Mouse (Mus musculus) intestine, embryonic 14.5 days (tissue): Measurements from ENCODE around the gene Baiap2l2. TPM values are rescaled to one million over a fixed set of nuclear protein-coding genes. Genes with fewer than 3 reads are reported as not detected.

ENCODE experiments used
- ATAC-seq: fragments of 200-750 bp; cut with Nextera tagmentation; replicated peaks from 2 replicates; pipeline ENCODE4 v1.8.0; 2017; ENCODE audit warnings: low read depth, moderate number of reproducible peaks, moderate TSS enrichment, moderate library complexity; ENCODE audit not compliant: low FRiP score, low TSS enrichment
- DNase-seq: peaks from one replicate; pipeline ENCODE4 v3.0.0-alpha.2; 2018; ENCODE audit warnings: low spot score
- H3K27ac ChIP-seq: fragments of 300-500 bp; sonication (generic); 2 replicates; pipeline ENCODE4 v1.5.1; 2014; ENCODE audit warnings: low read depth, mild to moderate bottlenecking, control low read depth
- H3K27me3 ChIP-seq: fragments of 300-500 bp; sonication (generic); replicated peaks from 2 replicates; pipeline ENCODE4 v1.6.1; 2014; ENCODE audit warnings: low read length, control low read depth; ENCODE audit not compliant: control insufficient read depth, insufficient read depth
- H3K36me3 ChIP-seq: fragments of 300-500 bp; sonication (generic); 2 replicates; pipeline ENCODE4 v1.6.1; 2014; ENCODE audit warnings: low read length, control low read depth; ENCODE audit not compliant: control insufficient read depth, insufficient read depth
- H3K4me1 ChIP-seq: fragments of 300-500 bp; sonication (generic); replicated peaks from 2 replicates; pipeline ENCODE4 v1.6.1; 2014; ENCODE audit warnings: low read length, control low read depth, mixed read lengths; ENCODE audit not compliant: control insufficient read depth, insufficient read depth
- H3K4me2 ChIP-seq: fragments of 300-500 bp; sonication (generic); 2 replicates; pipeline ENCODE4 v1.6.1; 2014; ENCODE audit warnings: low read length
- H3K4me3 ChIP-seq: fragments of 300-500 bp; sonication (generic); 2 replicates; pipeline ENCODE4 v1.5.1; 2014; ENCODE audit warnings: low read depth, low read length, control low read depth, mixed read lengths
- H3K9ac ChIP-seq: fragments of 300-500 bp; sonication (generic); 2 replicates; pipeline ENCODE4 v1.6.1; 2014; ENCODE audit warnings: mild to moderate bottlenecking, low read length
- H3K9me3 ChIP-seq: fragments of 300-500 bp; sonication (generic); 2 replicates; pipeline ENCODE4 v1.6.1; 2016; ENCODE audit warnings: low read length, control low read depth; ENCODE audit not compliant: control insufficient read depth
- WGBS: fragments of 180-500 bp; shearing (Covaris S2); extraction: QIAGEN DNeasy Blood & Tissue Kit; methylation state at CpG from one replicate; pipeline ENCODE4 v1.1.7; 2014; 5-methylcytosine and 5-hydroxymethylcytosine counted together
- polyA plus RNA-seq: library from polyadenylated mRNA; unstranded; fragments of >200 nt; fragmentation: Nextera tagmentation; extraction: Ambion mirVana; gene quantifications from 2 replicates; pipeline ENCODE4 v1.2.1, GENCODE M21; 2014

Baiap2l2 gene
- polyA plus RNA-seq, 1 experiment from 2014 or later: 9.4 TPM

GRCm38 (mm10) chr15:79224685-79225084, 60.7 kb downstream of the Baiap2l2 start:
- WGBS: 13% methylated on average over 5 of the region's 5 CpGs
- H3K36me3 ChIP-seq: no peaks in the 10 kb centered on the region

GRCm38 (mm10) chr15:79223641-79224040, 61.7 kb downstream of the Baiap2l2 start:
- Histone ChIP-seq H3K27ac (no peak overlapping the region), H3K27me3 (no peaks in the 10 kb centered on the region), H3K9ac (no peak overlapping the region), H3K9me3 (no peaks in the 10 kb centered on the region), H3K4me2 (no peak overlapping the region), H3K4me3 (no peak overlapping the region), H3K4me1 (no peaks in the 10 kb centered on the region), H3K36me3 (no peaks in the 10 kb centered on the region)
- WGBS: 21% methylated on average over 5 of the region's 5 CpGs
- ATAC-seq (0 out of 2 replicates have a peak, but pooled peaks have one; percentile 36), DNase-seq (no peak)

More at GRCm38 (mm10) chr15:79224685-79225084, 60.7 kb downstream of the Baiap2l2 start:
- H3K4me1 ChIP-seq: peaks cover 2% of the 10 kb centered on the region
- H3K4me3 ChIP-seq: no peak overlapping the region
- no peaks in the 10 kb centered on the region for H3K27me3 ChIP-seq
- H3K9me3 ChIP-seq: no peaks in the 10 kb centered on the region
- no peak overlapping the region for H3K9ac ChIP-seq
- no peak overlapping the region for H3K27ac ChIP-seq
- peak; percentile 50 for ATAC-seq
- peak; percentile 95 for DNase-seq
- no peak overlapping the region for H3K4me2 ChIP-seq

- no peak overlapping the region for H3K4me2 ChIP-seq
- WGBS: 0% methylated on average over 1 of the region's 1 CpGs
- H3K9me3 ChIP-seq: no peaks in the 10 kb centered on the region
- no peak overlapping the region for H3K4me3 ChIP-seq
- no peaks in the 10 kb centered on the region for H3K36me3 ChIP-seq
- DNase-seq: no peak
- no peaks in the 10 kb centered on the region for H3K27me3 ChIP-seq
- H3K4me1 ChIP-seq: no peaks in the 10 kb centered on the region
- 0 out of 2 replicates have a peak, but pooled peaks have one; percentile 7 for ATAC-seq
- no peak overlapping the region for H3K27ac ChIP-seq
- no peak overlapping the region for H3K9ac ChIP-seq
Measured at GRCm38 (mm10) chr15:79219572-79219971, 65.8 kb downstream of the Baiap2l2 start.

GRCm38 (mm10) chr15:79216191-79216590, 69.1 kb downstream of the Baiap2l2 start:
- H3K9me3 ChIP-seq: no peaks in the 10 kb centered on the region
- H3K27ac ChIP-seq: no peak overlapping the region
- H3K36me3 ChIP-seq: no peaks in the 10 kb centered on the region
- H3K4me1 ChIP-seq: no peaks in the 10 kb centered on the region
- 63% methylated on average over 3 of the region's 3 CpGs for WGBS
- no peak for DNase-seq
- H3K27me3 ChIP-seq: no peaks in the 10 kb centered on the region
- no peak for ATAC-seq
- H3K4me2 ChIP-seq: no peak overlapping the region
- H3K9ac ChIP-seq: no peak overlapping the region
- no peak overlapping the region for H3K4me3 ChIP-seq

GRCm38 (mm10) chr15:79213591-79213990, 71.7 kb downstream of the Baiap2l2 start:
- no peak overlapping the region for H3K27ac ChIP-seq
- no peaks in the 10 kb centered on the region for H3K4me1 ChIP-seq
- no peaks in the 10 kb centered on the region for H3K9me3 ChIP-seq
- 78% methylated on average over 6 of the region's 6 CpGs for WGBS
- H3K27me3 ChIP-seq: no peaks in the 10 kb centered on the region
- ATAC-seq (no peak), DNase-seq (no peak)
- no peaks in the 10 kb centered on the region for H3K36me3 ChIP-seq
- no peak overlapping the region for H3K4me2 ChIP-seq
- H3K4me3 ChIP-seq: no peak overlapping the region
- no peak overlapping the region for H3K9ac ChIP-seq

- peak overlapping the region; percentile 5; the same call in 1 of the 2 replicates for H3K27ac ChIP-seq
Measured at GRCm38 (mm10) chr15:79212750-79213446, 72.4 kb downstream of the Baiap2l2 start.

GRCm38 (mm10) chr15:79210357-79210756, 75.0 kb downstream of the Baiap2l2 start:
- H3K27me3 ChIP-seq: no peaks in the 10 kb centered on the region
- DNase-seq (no peak), ATAC-seq (no peak)
- no peak overlapping the region for H3K9ac ChIP-seq
- no peak overlapping the region for H3K4me3 ChIP-seq
- H3K4me2 ChIP-seq: no peak overlapping the region
- H3K4me1 ChIP-seq: no peaks in the 10 kb centered on the region
- H3K9me3 ChIP-seq: no peaks in the 10 kb centered on the region
- no peak overlapping the region for H3K27ac ChIP-seq
- 61% methylated on average over 2 of the region's 2 CpGs for WGBS
- H3K36me3 ChIP-seq: no peaks in the 10 kb centered on the region

More at GRCm38 (mm10) chr15:79212750-79213446, 72.4 kb downstream of the Baiap2l2 start:
- H3K27me3 ChIP-seq: no peaks in the 10 kb centered on the region
- H3K9ac ChIP-seq: no peak overlapping the region
- peak; percentile 57 for ATAC-seq
- no peak overlapping the region for H3K4me3 ChIP-seq
- H3K9me3 ChIP-seq: no peaks in the 10 kb centered on the region
- no peak for DNase-seq
- 84% methylated on average over 26 of the region's 26 CpGs for WGBS
- H3K36me3 ChIP-seq: no peaks in the 10 kb centered on the region
- H3K4me2 ChIP-seq: no peak overlapping the region
- no peaks in the 10 kb centered on the region for H3K4me1 ChIP-seq

GRCm38 (mm10) chr15:79208758-79209439, 76.4 kb downstream of the Baiap2l2 start:
- WGBS: 71% methylated on average over 27 of the region's 27 CpGs
- DNase-seq (no peak), ATAC-seq (no peak)
- H3K27me3 ChIP-seq: no peaks in the 10 kb centered on the region
- no peak overlapping the region for H3K4me2 ChIP-seq
- H3K4me1 ChIP-seq: no peaks in the 10 kb centered on the region
- no peak overlapping the region for H3K4me3 ChIP-seq
- H3K9me3 ChIP-seq: no peaks in the 10 kb centered on the region
- H3K36me3 ChIP-seq: no peaks in the 10 kb centered on the region
- H3K9ac ChIP-seq: no peak overlapping the region
- no peak overlapping the region for H3K27ac ChIP-seq
